20 mouse cellular contexts compared by ENCODE assay signal in genomic region chr17:11886963-11887362, GRCm38 (mm10).
A peak's percentile ranks its signal among the peaks of the same experiment; 100 is the strongest.
DNase-seq lines count a peak whose midpoint lies in the region; ATAC-seq and TF ChIP-seq lines count a peak whose summit lies in the region.
"Had no signal": no experiment of that assay in that cellular context is flagged by ENCODE, and none has a peak within 500 bp of the region (broad histone marks: within the 10 kb centered on the region; RNA-seq: fewer than 3 reads in every experiment).

No protein-coding gene starts in this region.

- peak in 1 of 3 experiments; percentile 8; a peak in 1 of 6 replicates for TF ChIP-seq CTCF in MEL (IDR thresholded peaks at IDR 0.05 in 2 of 3, conservative IDR thresholded peaks at IDR 0.05 in 1 of 3; ENCODE audit: control insufficient read depth in 1 of 3, insufficient read depth in 1 of 3, low read depth in 2 of 3, low read length in 3 of 3, poor library complexity in 1 of 3, severe bottlenecking in 1 of 3)

- ATAC-seq in activated CD4-positive, CD25-positive, alpha-beta regulatory T cell, adult 4 months = no peak
- ATAC-seq: midbrain, embryonic 16.5 days had no signal

- intact Hi-C loops in left cerebral cortex, postnatal 4 days (cut with DNase I) = no loop called here
- intact Hi-C loops in left cerebral cortex, postnatal 10 days (cut with DNase I) = no loop called here

- H3K36me3 ChIP-seq in MEL (ENCODE audit: control insufficient read depth in 1 of 2, insufficient read depth in 2 of 2, low read length in 2 of 2) = no peaks in the 10 kb centered on the region
- H3K36me3 ChIP-seq: embryonic facial prominence, embryonic 10.5 days; limb, embryonic 12.5 days; liver, embryonic 15.5 days had no signal

- peak; percentile 24 for DNase-seq in cerebellum, adult 9-11 months
- DNase-seq in cerebellum, adult 8-10 months = no peak
- peak; percentile 21 for DNase-seq in left cerebral cortex, postnatal 4 days
- DNase-seq in left cerebral cortex, postnatal 10 days (ENCODE audit: extremely low spot score in 1 of 2, low spot score in 2 of 2) = no peak
- DNase-seq in MEL (ENCODE audit: low read depth, low spot score) = peak; percentile 9
- DNase-seq in retina, postnatal 1 day = peak; percentile 53
- DNase-seq in layer of hippocampus, adult 18-20 months (ENCODE audit: low spot score in 2 of 2) = no peak
- DNase-seq: adrenal gland, postnatal 10 days; cerebellum, postnatal 36 days; gastrocnemius, postnatal 14 days; kidney, adult 11 months; kidney, postnatal 10 days; lung, postnatal 10 days; right cerebral cortex, adult 18-20 months had no signal

- H3K27ac ChIP-seq in MEL (ENCODE audit: control insufficient read depth, low read depth, low read length) = no peak overlapping the region
- H3K27ac ChIP-seq: embryonic facial prominence, embryonic 10.5 days; limb, embryonic 12.5 days; liver, embryonic 15.5 days had no signal

- no peak for TF ChIP-seq EP300 in MEL (IDR thresholded peaks at IDR 0.05; ENCODE audit: low read depth in 1 of 2, low read length in 2 of 2)

- H3K9me3 ChIP-seq in MEL (replicated peaks; ENCODE audit: insufficient read depth, low read length) = no peaks in the 10 kb centered on the region
- H3K9me3 ChIP-seq: embryonic facial prominence, embryonic 10.5 days; limb, embryonic 12.5 days; liver, embryonic 15.5 days had no signal

- H3K27me3 ChIP-seq in MEL (ENCODE audit: control insufficient read depth in 1 of 2, insufficient read depth in 2 of 2, low read length in 2 of 2) = no peaks in the 10 kb centered on the region
- H3K27me3 ChIP-seq: limb, embryonic 12.5 days; liver, embryonic 15.5 days; megakaryocyte, embryonic 14.5 days had no signal

- H3K4me1 ChIP-seq in MEL (ENCODE audit: control insufficient read depth in 1 of 2, insufficient read depth in 2 of 2, low read length in 2 of 2) = no peaks in the 10 kb centered on the region
- H3K4me1 ChIP-seq: embryonic facial prominence, embryonic 10.5 days; limb, embryonic 12.5 days; liver, embryonic 15.5 days; megakaryocyte, embryonic 14.5 days had no signal

- no peak for TF ChIP-seq POLR2A in MEL (IDR thresholded peaks at IDR 0.05; ENCODE audit: control insufficient read depth in 1 of 2, insufficient read depth in 1 of 2, low read depth in 1 of 2, low read length in 2 of 2, poor library complexity in 1 of 2)

- no peak overlapping the region for H3K9ac ChIP-seq in MEL (ENCODE audit: control insufficient read depth, low read depth, low read length, poor library complexity, severe bottlenecking)
- H3K9ac ChIP-seq: limb, embryonic 12.5 days; liver, embryonic 15.5 days had no signal

- TF ChIP-seq RAD21 in MEL (IDR thresholded peaks at IDR 0.05; ENCODE audit: low read depth, low read length) = peak; percentile 7

- no peak overlapping the region for H3K4me3 ChIP-seq in MEL (ENCODE audit: control insufficient read depth in 1 of 2, insufficient read depth in 1 of 2, low read depth in 2 of 2, low read length in 2 of 2)
- H3K4me3 ChIP-seq: embryonic facial prominence, embryonic 10.5 days; limb, embryonic 12.5 days; liver, embryonic 15.5 days; megakaryocyte, embryonic 14.5 days had no signal

- H3K79me2 ChIP-seq in MEL (ENCODE audit: control insufficient read depth, insufficient read depth, low read length, poor library complexity) = no peaks in the 10 kb centered on the region

TF ChIP-seq in MEL, 35 proteins besides CTCF, POLR2A, EP300 and RAD21:
- TF ChIP-seq POLR2AphosphoS5 (IDR thresholded peaks at IDR 0.05; ENCODE audit: borderline replicate concordance, low read depth, low read length) (no peak), SMC3 (IDR thresholded peaks at IDR 0.05; ENCODE audit: low read depth, low read length) (0 out of 2 replicates have a peak, but pooled peaks have one; percentile 14)
TF ChIP-seq in MEL: peak in this region for 1.

Comparison
In these comparisons a context has a peak if more than half of its experiments do, and no peak if none do; other contexts are left out.
1. DNase-seq: peak in cerebellum, adult 9-11 months (single experiment), left cerebral cortex, postnatal 4 days (single experiment), MEL (single experiment) and retina, postnatal 1 day (single experiment); none in cerebellum, adult 8-10 months (single experiment), left cerebral cortex, postnatal 10 days (0 of 2) and layer of hippocampus, adult 18-20 months (0 of 2).